ENCODE assay signal across 8 mouse cellular contexts in the genomic region with DNA sequence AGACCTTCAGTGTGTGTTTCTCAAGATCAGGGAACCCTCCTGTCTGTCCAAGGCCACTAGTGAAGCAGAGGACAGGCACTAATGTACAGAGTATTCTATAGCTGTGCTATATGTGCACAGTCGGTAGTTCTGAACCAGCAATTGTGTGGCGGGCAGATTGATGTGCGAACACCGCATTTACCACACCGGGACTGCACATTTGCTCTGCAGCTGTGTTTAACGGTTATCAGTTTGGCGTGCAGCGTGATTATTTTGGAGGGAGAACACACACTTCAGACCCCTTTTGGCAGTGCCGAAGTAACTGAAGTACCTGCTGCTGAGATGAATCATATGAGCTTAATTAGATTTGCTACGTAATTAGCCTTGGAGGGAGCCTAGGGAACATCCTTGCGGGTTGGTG.
DNase-seq lines count a peak whose midpoint lies in the region; ATAC-seq lines count a peak whose summit lies in the region.

No protein-coding gene starts in this region.

- H3K36me3 ChIP-seq in forebrain, embryonic 16.5 days (ENCODE audit: control insufficient read depth, insufficient read depth): no peaks in the 10 kb centered on the region
- no peaks in the 10 kb centered on the region for H3K36me3 ChIP-seq in midbrain, embryonic 15.5 days (replicated peaks)

- no peak overlapping the region for H3K27ac ChIP-seq in forebrain, embryonic 16.5 days (ENCODE audit: low read length)
- H3K27ac ChIP-seq in midbrain, embryonic 15.5 days: no peak overlapping the region; the same call in 1 of the 2 replicates

- peak; percentile 13 to 69 for DNase-seq in adrenal gland, adult (ENCODE audit: inconsistent age in 2 of 2, low spot score in 1 of 2)
- no peak for DNase-seq in adrenal gland, postnatal 4 days (ENCODE audit: low spot score in 2 of 2)
- DNase-seq in layer of hippocampus, adult 11-12 months (ENCODE audit: low spot score): peak; percentile 21
- DNase-seq in layer of hippocampus, postnatal 36 days: no peak
- no peak for DNase-seq in kidney, adult 18-20 months
- DNase-seq in lung, postnatal 36 days: no peak

- no peak overlapping the region for H3K4me3 ChIP-seq in forebrain, embryonic 16.5 days (replicated peaks; ENCODE audit: low read length)
- no peak overlapping the region for H3K4me3 ChIP-seq in midbrain, embryonic 15.5 days

- peaks cover 16% of the 10 kb centered on the region for H3K4me1 ChIP-seq in forebrain, embryonic 16.5 days (replicated peaks; ENCODE audit: control insufficient read depth, insufficient read depth, low read length)
- H3K4me1 ChIP-seq in midbrain, embryonic 15.5 days: peaks cover 26% of the 10 kb centered on the region

- H3K9ac ChIP-seq in forebrain, embryonic 16.5 days (replicated peaks; ENCODE audit: low read depth, low read length): no peak overlapping the region
- no peak overlapping the region for H3K9ac ChIP-seq in midbrain, embryonic 15.5 days

- no peaks in the 10 kb centered on the region for H3K27me3 ChIP-seq in forebrain, embryonic 16.5 days (replicated peaks; ENCODE audit: control insufficient read depth, insufficient read depth, low read length)
- no peaks in the 10 kb centered on the region for H3K27me3 ChIP-seq in midbrain, embryonic 15.5 days (replicated peaks)

- 13% methylated on average over 11 of the region's 11 CpGs for WGBS in forebrain, embryonic 16.5 days
- WGBS in midbrain, embryonic 15.5 days: 24% methylated on average over 11 of the region's 11 CpGs

- peak; percentile 36 for ATAC-seq in forebrain, embryonic 16.5 days
- ATAC-seq in midbrain, embryonic 15.5 days (replicated peaks): peak; percentile 9; the same call in 1 of the 2 replicates

- H3K4me2 ChIP-seq in forebrain, embryonic 16.5 days (ENCODE audit: low read length): peak overlapping the region; percentile 32
- peak overlapping the region; percentile 2; the same call in 1 of the 2 replicates for H3K4me2 ChIP-seq in midbrain, embryonic 15.5 days

- no peaks in the 10 kb centered on the region for H3K9me3 ChIP-seq in forebrain, embryonic 16.5 days (ENCODE audit: control insufficient read depth, low read length)
- no peaks in the 10 kb centered on the region for H3K9me3 ChIP-seq in midbrain, embryonic 15.5 days

Comparison
In these comparisons a context has a peak if more than half of its experiments do, and no peak if none do; other contexts are left out.
1. DNase-seq: peak in adrenal gland, adult (2 of 2) and layer of hippocampus, adult 11-12 months (single experiment); none in adrenal gland, postnatal 4 days (0 of 2), layer of hippocampus, postnatal 36 days (0 of 2), kidney, adult 18-20 months (single experiment) and lung, postnatal 36 days (single experiment).